Mouse (Mus musculus): ENCODE results near the gene Gja5. TPM values are rescaled to one million over a fixed set of nuclear protein-coding genes. Genes with fewer than 3 reads are reported as not detected.
"Not testable (repeated sequence)": the region's sequence is repeated elsewhere in the genome, so short reads cannot be mapped to it uniquely, and the experiment has no call there.

Gene Gja5
- polyA plus RNA-seq, 1 experiment from 2014 or later: 2.0 TPM

DNA sequence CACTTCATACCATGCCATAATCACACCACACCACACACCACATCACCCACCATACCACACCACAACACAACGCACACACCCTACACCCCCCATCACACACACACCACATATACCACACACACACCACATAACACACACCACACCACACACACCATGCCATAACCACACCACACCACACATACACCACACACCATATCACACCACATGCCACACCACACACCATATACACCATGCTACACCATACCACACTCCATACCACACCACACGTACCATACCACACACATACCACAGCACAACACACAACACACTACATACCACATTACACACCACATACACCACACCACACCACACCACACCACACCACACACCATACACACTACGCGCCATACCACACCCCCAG is 155.6 kb downstream of the Gja5 start:
- 99% methylated on average over 4 of the region's 4 CpGs for whole genome bisulfite sequencing
- H3K4me3 ChIP-seq (ENCODE audit: low read depth, low read length): no peak overlapping the region
- no peak for ATAC-seq
- H3K4me1 ChIP-seq (ENCODE audit: control insufficient read depth, insufficient read depth, low read length): no peaks in the 10 kb centered on the region
- no peak overlapping the region for H3K4me2 ChIP-seq (ENCODE audit: low read length)
- no peaks in the 10 kb centered on the region for H3K27me3 ChIP-seq (ENCODE audit: control insufficient read depth, insufficient read depth, low read depth, low read length)
- H3K9me3 ChIP-seq (replicated peaks; ENCODE audit: control insufficient read depth, low read length, poor library complexity, severe bottlenecking): no peaks in the 10 kb centered on the region
- H3K27ac ChIP-seq (ENCODE audit: low read length): no peak overlapping the region
- no peak overlapping the region for H3K9ac ChIP-seq (ENCODE audit: low read depth, low read length)
- H3K36me3 ChIP-seq (ENCODE audit: control insufficient read depth, insufficient read depth, low read length): no peaks in the 10 kb centered on the region

DNA sequence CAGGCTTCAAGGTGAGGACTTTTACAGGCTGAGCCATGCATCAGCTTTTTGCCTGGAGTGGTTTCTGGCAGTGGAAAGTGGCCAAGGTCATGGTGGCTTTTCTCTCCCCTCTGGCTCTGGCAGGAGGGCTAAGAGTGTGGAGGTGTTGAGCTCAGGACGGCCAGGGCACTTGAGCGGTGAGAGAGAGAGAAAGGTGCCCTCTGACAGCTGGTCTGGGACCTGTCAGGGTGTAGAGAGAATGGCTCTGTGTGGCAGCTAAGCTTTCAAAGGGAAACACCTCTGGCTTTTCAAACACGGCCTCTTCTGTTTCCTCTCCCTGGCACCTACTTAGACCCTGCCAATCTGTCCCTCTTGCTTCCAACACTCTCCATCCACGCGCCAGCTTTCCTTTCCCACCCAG is 158.3 kb downstream of the Gja5 start:
- Histone ChIP-seq H3K27me3 (ENCODE audit: control insufficient read depth, insufficient read depth, low read depth, low read length) (no peaks in the 10 kb centered on the region), H3K27ac (ENCODE audit: low read length) (no peak overlapping the region), H3K4me3 (ENCODE audit: low read depth, low read length) (no peak overlapping the region), H3K4me2 (ENCODE audit: low read length) (no peak overlapping the region), H3K9ac (ENCODE audit: low read depth, low read length) (no peak overlapping the region), H3K36me3 (ENCODE audit: control insufficient read depth, insufficient read depth, low read length) (no peaks in the 10 kb centered on the region), H3K4me1 (ENCODE audit: control insufficient read depth, insufficient read depth, low read length) (no peaks in the 10 kb centered on the region), H3K9me3 (replicated peaks; ENCODE audit: control insufficient read depth, low read length, poor library complexity, severe bottlenecking) (no peaks in the 10 kb centered on the region)
- ATAC-seq: no peak
- WGBS: 74% methylated on average over 5 of the region's 5 CpGs

DNA sequence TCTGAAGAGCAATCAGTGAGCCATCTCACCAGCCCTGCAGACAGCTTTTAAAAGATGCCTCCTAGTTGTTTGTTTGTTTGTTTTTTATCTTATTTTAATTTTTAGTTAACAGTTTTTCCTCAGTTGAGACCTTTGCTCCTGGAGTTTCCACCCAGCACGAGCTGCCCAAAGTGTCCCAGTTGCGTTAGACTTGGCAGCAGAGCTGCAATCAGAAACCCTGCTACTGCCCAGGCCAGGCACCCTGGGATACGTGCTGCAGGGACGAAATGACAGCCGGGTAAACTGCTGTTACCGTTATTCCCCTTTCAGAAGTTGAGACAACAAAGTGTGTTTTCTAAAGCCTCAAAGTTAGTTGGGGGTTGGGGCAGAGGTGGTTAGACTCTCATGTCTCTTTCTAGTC is 159.6 kb downstream of the Gja5 start:
- no peak overlapping the region for H3K27ac ChIP-seq (ENCODE audit: low read length)
- ATAC-seq: no peak
- WGBS: 72% methylated on average over 6 of the region's 6 CpGs

DNA sequence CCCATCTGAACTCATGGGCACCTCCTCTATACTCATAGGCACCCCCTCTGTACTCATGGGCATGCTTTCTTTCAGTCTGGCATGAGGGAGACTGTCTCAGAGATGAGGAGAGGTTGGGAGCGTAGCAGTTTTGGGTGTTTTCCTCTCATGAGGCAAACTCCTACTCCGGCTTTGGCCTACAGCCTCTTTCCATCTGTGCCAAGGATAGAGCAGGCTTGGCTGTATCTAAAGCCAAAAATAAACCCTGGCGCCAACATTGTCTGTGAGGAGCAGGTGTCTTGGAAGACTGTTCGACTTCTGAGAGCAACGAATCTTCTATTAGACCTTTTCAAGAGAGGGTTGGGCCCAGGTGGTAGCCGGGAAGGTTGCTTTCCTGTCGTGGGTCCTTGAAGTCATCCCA is 165.1 kb downstream of the Gja5 start:
- not testable (repeated sequence) for H3K27ac ChIP-seq (ENCODE audit: low read length); H3K9me3 ChIP-seq (replicated peaks; ENCODE audit: control insufficient read depth, low read length, poor library complexity, severe bottlenecking); H3K4me3 ChIP-seq (ENCODE audit: low read depth, low read length); H3K9ac ChIP-seq (ENCODE audit: low read depth, low read length); H3K27me3 ChIP-seq (ENCODE audit: control insufficient read depth, insufficient read depth, low read depth, low read length); H3K4me1 ChIP-seq (ENCODE audit: control insufficient read depth, insufficient read depth, low read length); H3K36me3 ChIP-seq (ENCODE audit: control insufficient read depth, insufficient read depth, low read length); H3K4me2 ChIP-seq (ENCODE audit: low read length); ATAC-seq
- 95% methylated on average over 7 of the region's 7 CpGs for WGBS

More for the DNA sequence above, 159.6 kb downstream of the Gja5 start:
- Histone ChIP-seq H3K4me1 (ENCODE audit: control insufficient read depth, insufficient read depth, low read length) (no peaks in the 10 kb centered on the region), H3K4me2 (ENCODE audit: low read length) (no peak overlapping the region), H3K9me3 (replicated peaks; ENCODE audit: control insufficient read depth, low read length, poor library complexity, severe bottlenecking) (no peaks in the 10 kb centered on the region), H3K27me3 (ENCODE audit: control insufficient read depth, insufficient read depth, low read depth, low read length) (no peaks in the 10 kb centered on the region), H3K4me3 (ENCODE audit: low read depth, low read length) (no peak overlapping the region), H3K9ac (ENCODE audit: low read depth, low read length) (no peak overlapping the region), H3K36me3 (ENCODE audit: control insufficient read depth, insufficient read depth, low read length) (no peaks in the 10 kb centered on the region)

- not testable (repeated sequence) for H3K4me2 ChIP-seq (ENCODE audit: low read length); H3K27me3 ChIP-seq (ENCODE audit: control insufficient read depth, insufficient read depth, low read depth, low read length); H3K4me1 ChIP-seq (ENCODE audit: control insufficient read depth, insufficient read depth, low read length); H3K27ac ChIP-seq (ENCODE audit: low read length); H3K9me3 ChIP-seq (replicated peaks; ENCODE audit: control insufficient read depth, low read length, poor library complexity, severe bottlenecking); H3K36me3 ChIP-seq (ENCODE audit: control insufficient read depth, insufficient read depth, low read length); H3K9ac ChIP-seq (ENCODE audit: low read depth, low read length); ATAC-seq; H3K4me3 ChIP-seq (ENCODE audit: low read depth, low read length)
- 75% methylated on average over 9 of the region's 9 CpGs for WGBS
Observed at GRCm38 (mm10) chr3:97071916-97072315, 167.4 kb downstream of the Gja5 start.

DNA sequence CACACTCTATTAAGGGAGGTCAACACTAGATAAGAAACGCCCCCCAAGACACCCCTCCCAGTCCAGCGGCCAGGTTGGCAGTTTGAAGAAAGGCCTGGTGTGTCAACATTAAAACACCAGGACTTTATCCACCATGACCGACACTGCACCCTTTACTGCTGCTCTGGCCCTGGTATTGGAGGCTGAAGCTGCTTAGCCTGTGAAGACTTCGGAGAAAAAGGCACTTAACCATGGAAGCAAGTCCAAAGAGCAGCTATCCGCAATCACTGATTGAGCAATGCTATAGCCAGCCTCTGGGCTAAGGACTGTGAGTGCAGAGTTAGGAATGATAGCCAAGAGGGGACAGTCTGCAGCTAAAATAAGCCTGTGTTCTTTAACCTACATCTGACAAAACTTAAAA is 167.9 kb downstream of the Gja5 start:
- not testable (repeated sequence) for H3K27me3 ChIP-seq (ENCODE audit: control insufficient read depth, insufficient read depth, low read depth, low read length); H3K36me3 ChIP-seq (ENCODE audit: control insufficient read depth, insufficient read depth, low read length); H3K9me3 ChIP-seq (replicated peaks; ENCODE audit: control insufficient read depth, low read length, poor library complexity, severe bottlenecking); H3K4me3 ChIP-seq (ENCODE audit: low read depth, low read length); H3K9ac ChIP-seq (ENCODE audit: low read depth, low read length); H3K4me2 ChIP-seq (ENCODE audit: low read length); ATAC-seq; H3K4me1 ChIP-seq (ENCODE audit: control insufficient read depth, insufficient read depth, low read length); H3K27ac ChIP-seq (ENCODE audit: low read length)
- 82% methylated on average over 5 of the region's 5 CpGs for WGBS

- not testable (repeated sequence) for H3K4me2 ChIP-seq (ENCODE audit: low read length); H3K9me3 ChIP-seq (replicated peaks; ENCODE audit: control insufficient read depth, low read length, poor library complexity, severe bottlenecking); H3K36me3 ChIP-seq (ENCODE audit: control insufficient read depth, insufficient read depth, low read length); H3K9ac ChIP-seq (ENCODE audit: low read depth, low read length); H3K4me1 ChIP-seq (ENCODE audit: control insufficient read depth, insufficient read depth, low read length); ATAC-seq; H3K27ac ChIP-seq (ENCODE audit: low read length); H3K4me3 ChIP-seq (ENCODE audit: low read depth, low read length); H3K27me3 ChIP-seq (ENCODE audit: control insufficient read depth, insufficient read depth, low read depth, low read length)
- WGBS: 14% methylated on average over 2 of the region's 11 CpGs
Observed at GRCm38 (mm10) chr3:97075744-97076350, 171.4 kb downstream of the Gja5 start.

GRCm38 (mm10) chr3:97076412-97076811 is 171.9 kb downstream of the Gja5 start:
- Histone ChIP-seq H3K4me3 (ENCODE audit: low read depth, low read length) (no peak overlapping the region), H3K9me3 (replicated peaks; ENCODE audit: control insufficient read depth, low read length, poor library complexity, severe bottlenecking) (no peaks in the 10 kb centered on the region), H3K4me2 (ENCODE audit: low read length) (no peak overlapping the region), H3K27ac (ENCODE audit: low read length) (no peak overlapping the region), H3K27me3 (ENCODE audit: control insufficient read depth, insufficient read depth, low read depth, low read length) (no peaks in the 10 kb centered on the region), H3K9ac (ENCODE audit: low read depth, low read length) (no peak overlapping the region), H3K4me1 (ENCODE audit: control insufficient read depth, insufficient read depth, low read length) (no peaks in the 10 kb centered on the region), H3K36me3 (ENCODE audit: control insufficient read depth, insufficient read depth, low read length) (no peaks in the 10 kb centered on the region)
- ATAC-seq: no peak
- WGBS: 38% methylated on average over 6 of the region's 6 CpGs

GRCm38 (mm10) chr3:97078436-97078835 is 173.9 kb downstream of the Gja5 start:
- H3K9me3 ChIP-seq (replicated peaks; ENCODE audit: control insufficient read depth, low read length, poor library complexity, severe bottlenecking): no peaks in the 10 kb centered on the region
- no peaks in the 10 kb centered on the region for H3K27me3 ChIP-seq (ENCODE audit: control insufficient read depth, insufficient read depth, low read depth, low read length)
- H3K27ac ChIP-seq (ENCODE audit: low read length): no peak overlapping the region
- no peaks in the 10 kb centered on the region for H3K4me1 ChIP-seq (ENCODE audit: control insufficient read depth, insufficient read depth, low read length)
- H3K36me3 ChIP-seq (ENCODE audit: control insufficient read depth, insufficient read depth, low read length): no peaks in the 10 kb centered on the region
- H3K4me2 ChIP-seq (ENCODE audit: low read length): no peak overlapping the region
- WGBS: 54% methylated on average over 4 of the region's 4 CpGs
- H3K9ac ChIP-seq (ENCODE audit: low read depth, low read length): no peak overlapping the region
- no peak for ATAC-seq
- no peak overlapping the region for H3K4me3 ChIP-seq (ENCODE audit: low read depth, low read length)

All from midbrain, embryonic 16.5 days (tissue).